Mouse (Mus musculus) bone marrow macrophage, adult 2 months (primary cell): ENCODE measurements around the gene Lemd1.

Experiments used
- CTCF ChIP-seq: IDR thresholded peaks from 2 replicates; pipeline ENCODE4 v1.5.1; 2012; ENCODE audit warnings: low read depth, mild to moderate bottlenecking, low read length, moderate library complexity
- POLR2A ChIP-seq: IDR thresholded peaks from 2 replicates; pipeline ENCODE4 v1.6.1; 2012; ENCODE audit warnings: mild to moderate bottlenecking, low read depth, low read length, borderline replicate concordance

- no peak for TF ChIP-seq CTCF
- no peak for TF ChIP-seq POLR2A
These were observed 4.5 kb downstream of the Lemd1 start for GRCm38 (mm10) chr1:132195681-132196080.
